Mouse (Mus musculus) embryonic facial prominence, embryonic 15.5 days (tissue): ENCODE data around the gene Arl8a. TPM values are rescaled to one million over a fixed set of nuclear protein-coding genes. Genes with fewer than 3 reads are reported as not detected.
A peak's percentile ranks its signal among the peaks of the same experiment; 100 is the strongest.

Experiments used
- ATAC-seq: fragments of 200-750 bp; cut with Nextera tagmentation; 2 replicates; pipeline ENCODE4 v1.8.0; 2017; ENCODE audit warnings: low read depth, moderate TSS enrichment; ENCODE audit not compliant: insufficient number of reproducible peaks, low FRiP score, low TSS enrichment
- H3K27ac ChIP-seq: fragments of 300-500 bp; sonication (generic); replicated peaks from 2 replicates; pipeline ENCODE4 v1.5.1; 2015; ENCODE audit warnings: mild to moderate bottlenecking, inconsistent platforms
- H3K27me3 ChIP-seq: fragments of 300-500 bp; sonication (generic); 2 replicates; pipeline ENCODE4 v1.6.1; 2015; ENCODE audit warnings: inconsistent platforms
- H3K36me3 ChIP-seq: fragments of 300-500 bp; sonication (generic); 2 replicates; pipeline ENCODE4 v1.6.1; 2015; ENCODE audit warnings: mild to moderate bottlenecking, inconsistent platforms
- H3K4me1 ChIP-seq: fragments of 300-500 bp; sonication (generic); 2 replicates; pipeline ENCODE4 v1.6.1; 2015; ENCODE audit warnings: inconsistent platforms
- H3K4me2 ChIP-seq: fragments of 300-500 bp; sonication (generic); replicated peaks from 2 replicates; pipeline ENCODE4 v1.6.1; 2015; ENCODE audit warnings: mild to moderate bottlenecking, inconsistent platforms
- H3K4me3 ChIP-seq: fragments of 300-500 bp; sonication (generic); replicated peaks from 2 replicates; pipeline ENCODE4 v1.5.1; 2015; ENCODE audit warnings: mild to moderate bottlenecking, inconsistent platforms
- H3K9ac ChIP-seq: fragments of 300-500 bp; sonication (generic); 2 replicates; pipeline ENCODE4 v1.6.1; 2015; ENCODE audit warnings: inconsistent platforms
- H3K9me3 ChIP-seq: fragments of 300-500 bp; sonication (generic); replicated peaks from 2 replicates; pipeline ENCODE4 v1.6.1; 2016; ENCODE audit warnings: inconsistent platforms
- WGBS: fragments of 180-500 bp; shearing (Covaris S2); methylation state at CpG from one replicate; pipeline ENCODE4 v1.1.7; 2015; 5-methylcytosine and 5-hydroxymethylcytosine counted together
- polyA plus RNA-seq: library from polyadenylated mRNA; unstranded; fragments of >200 nt; fragmentation: Nextera tagmentation; extraction: Ambion mirVana; gene quantifications from 2 replicates; pipeline ENCODE4 v1.2.1, GENCODE M21; 2015

Arl8a gene
- polyA plus RNA-seq, 1 experiment from 2014 or later = 85.7 TPM

GRCm38 (mm10) chr1:135135111-135135787 is 11.4 kb upstream of the Arl8a start:
- Histone ChIP-seq H3K4me2 (no peak overlapping the region), H3K4me1 (peaks cover 20% of the 10 kb centered on the region), H3K27ac (no peak overlapping the region), H3K4me3 (no peak overlapping the region), H3K9ac (no peak overlapping the region), H3K9me3 (no peaks in the 10 kb centered on the region), H3K27me3 (no peaks in the 10 kb centered on the region), H3K36me3 (no peaks in the 10 kb centered on the region)
- ATAC-seq = no peak
- WGBS = 81% methylated on average over 8 of the region's 8 CpGs

GRCm38 (mm10) chr1:135136500-135136899 is 10.1 kb upstream of the Arl8a start:
- ATAC-seq = no peak
- H3K4me2 ChIP-seq = no peak overlapping the region
- no peaks in the 10 kb centered on the region for H3K27me3 ChIP-seq
- 14% methylated on average over 1 of the region's 1 CpGs for WGBS
- H3K4me3 ChIP-seq = no peak overlapping the region
- no peak overlapping the region for H3K27ac ChIP-seq
- H3K4me1 ChIP-seq = peaks cover 11% of the 10 kb centered on the region
- no peaks in the 10 kb centered on the region for H3K36me3 ChIP-seq
- H3K9ac ChIP-seq = no peak overlapping the region
- no peaks in the 10 kb centered on the region for H3K9me3 ChIP-seq

- H3K36me3 ChIP-seq = no peaks in the 10 kb centered on the region
- no peak for ATAC-seq
- 65% methylated on average over 2 of the region's 2 CpGs for WGBS
- H3K9me3 ChIP-seq = no peaks in the 10 kb centered on the region
- H3K4me2 ChIP-seq = no peak overlapping the region
- no peaks in the 10 kb centered on the region for H3K4me1 ChIP-seq
- no peak overlapping the region for H3K9ac ChIP-seq
- no peaks in the 10 kb centered on the region; the same call in 1 of the 2 replicates for H3K27me3 ChIP-seq
- H3K4me3 ChIP-seq = no peak overlapping the region
- no peak overlapping the region for H3K27ac ChIP-seq
Measured at GRCm38 (mm10) chr1:135139906-135140305, 6.7 kb upstream of the Arl8a start.

- 53% methylated on average over 2 of the region's 2 CpGs for WGBS
- no peak for ATAC-seq
- no peak overlapping the region for H3K9ac ChIP-seq
Measured at GRCm38 (mm10) chr1:135142452-135142851, 4.2 kb upstream of the Arl8a start.

GRCm38 (mm10) chr1:135143940-135144339 is 2.7 kb upstream of the Arl8a start:
- ATAC-seq = no peak
- no peak overlapping the region for H3K27ac ChIP-seq
- H3K4me3 ChIP-seq = no peak overlapping the region
- no peaks in the 10 kb centered on the region for H3K9me3 ChIP-seq
- H3K4me2 ChIP-seq = no peak overlapping the region
- H3K4me1 ChIP-seq = peaks cover 18% of the 10 kb centered on the region
- no peaks in the 10 kb centered on the region; the same call in 1 of the 2 replicates for H3K27me3 ChIP-seq
- no peaks in the 10 kb centered on the region for H3K36me3 ChIP-seq
- no peak overlapping the region for H3K9ac ChIP-seq
- WGBS = 82% methylated on average over 2 of the region's 2 CpGs

More at GRCm38 (mm10) chr1:135142452-135142851, 4.2 kb upstream of the Arl8a start:
- H3K4me1 ChIP-seq = 0 out of 2 replicates have a peak, but pooled peaks cover 3% of the 10 kb centered on the region
- H3K4me3 ChIP-seq = no peak overlapping the region
- H3K9me3 ChIP-seq = no peaks in the 10 kb centered on the region
- H3K4me2 ChIP-seq = no peak overlapping the region
- H3K27ac ChIP-seq = no peak overlapping the region
- H3K27me3 ChIP-seq = no peaks in the 10 kb centered on the region; the same call in 1 of the 2 replicates
- no peaks in the 10 kb centered on the region for H3K36me3 ChIP-seq

GRCm38 (mm10) chr1:135146946-135147701 is 500 bp downstream of the Arl8a start:
- H3K4me3 ChIP-seq = peak overlapping the region; percentile 93
- ATAC-seq = peak; percentile 60
- H3K27ac ChIP-seq = peak overlapping the region; percentile 91
- H3K4me1 ChIP-seq = peaks cover 35% of the 10 kb centered on the region
- H3K4me2 ChIP-seq = peak overlapping the region; percentile 76
- H3K27me3 ChIP-seq = no peaks in the 10 kb centered on the region; the same call in 1 of the 2 replicates
- H3K36me3 ChIP-seq = no peaks in the 10 kb centered on the region
- H3K9ac ChIP-seq = peak overlapping the region; percentile 91
- WGBS = under 1% methylated on average over 69 of the region's 69 CpGs
- H3K9me3 ChIP-seq = no peaks in the 10 kb centered on the region

- Histone ChIP-seq H3K36me3 (0 out of 2 replicates have a peak, but pooled peaks cover 5% of the 10 kb centered on the region), H3K9ac (peak overlapping the region; percentile 91), H3K4me3 (peak overlapping the region; percentile 93), H3K27me3 (no peaks in the 10 kb centered on the region; the same call in 1 of the 2 replicates), H3K4me2 (peak overlapping the region; percentile 76), H3K27ac (peak overlapping the region; percentile 91), H3K9me3 (no peaks in the 10 kb centered on the region), H3K4me1 (peaks cover 40% of the 10 kb centered on the region)
- no peak; the same call in none of the 2 replicates for ATAC-seq
- WGBS = 3% methylated on average over 7 of the region's 7 CpGs
Measured at GRCm38 (mm10) chr1:135147702-135148058, 1.1 kb downstream of the Arl8a start.

GRCm38 (mm10) chr1:135148476-135148875 is 1.9 kb downstream of the Arl8a start:
- ATAC-seq = no peak
- H3K4me1 ChIP-seq = peaks cover 41% of the 10 kb centered on the region
- peak overlapping the region; percentile 91 for H3K27ac ChIP-seq
- peak overlapping the region; percentile 76 for H3K4me2 ChIP-seq
- H3K27me3 ChIP-seq = no peaks in the 10 kb centered on the region; the same call in 1 of the 2 replicates
- 51% methylated on average over 4 of the region's 4 CpGs for WGBS
- 0 out of 2 replicates have a peak, but pooled peaks cover 6% of the 10 kb centered on the region for H3K36me3 ChIP-seq
- H3K9me3 ChIP-seq = no peaks in the 10 kb centered on the region
- peak overlapping the region; percentile 93 for H3K4me3 ChIP-seq
- H3K9ac ChIP-seq = no peak overlapping the region

GRCm38 (mm10) chr1:135148996-135149395 is 2.4 kb downstream of the Arl8a start:
- WGBS = 39% methylated on average over 5 of the region's 5 CpGs
- peak overlapping the region; percentile 93 for H3K4me3 ChIP-seq
- H3K4me1 ChIP-seq = peaks cover 43% of the 10 kb centered on the region
- no peak for ATAC-seq
- H3K9ac ChIP-seq = no peak overlapping the region
- peak overlapping the region; percentile 76 for H3K4me2 ChIP-seq
- peak overlapping the region; percentile 91 for H3K27ac ChIP-seq
- no peaks in the 10 kb centered on the region for H3K9me3 ChIP-seq
- H3K36me3 ChIP-seq = 0 out of 2 replicates have a peak, but pooled peaks cover 6% of the 10 kb centered on the region
- H3K27me3 ChIP-seq = no peaks in the 10 kb centered on the region; the same call in 1 of the 2 replicates

- Histone ChIP-seq H3K27me3 (no peaks in the 10 kb centered on the region), H3K4me1 (peaks cover 38% of the 10 kb centered on the region), H3K4me2 (peak overlapping the region; percentile 43), H3K27ac (peak overlapping the region; percentile 83), H3K9ac (no peak overlapping the region), H3K36me3 (peaks cover 21% of the 10 kb centered on the region), H3K4me3 (peak overlapping the region; percentile 29), H3K9me3 (no peaks in the 10 kb centered on the region)
- WGBS = 20% methylated on average over 13 of the region's 13 CpGs
- no peak for ATAC-seq
Measured at GRCm38 (mm10) chr1:135154011-135154410, 7.4 kb downstream of the Arl8a start.

GRCm38 (mm10) chr1:135154411-135154959 is 7.9 kb downstream of the Arl8a start:
- Histone ChIP-seq H3K4me2 (peak overlapping the region; percentile 43), H3K9me3 (no peaks in the 10 kb centered on the region), H3K36me3 (peaks cover 21% of the 10 kb centered on the region), H3K27ac (peak overlapping the region; percentile 83), H3K27me3 (no peaks in the 10 kb centered on the region), H3K4me3 (peak overlapping the region; percentile 29), H3K9ac (no peak overlapping the region), H3K4me1 (peaks cover 36% of the 10 kb centered on the region)
- 2% methylated on average over 14 of the region's 14 CpGs for WGBS
- ATAC-seq = peak; percentile 26; the same call in 1 of the 2 replicates
